In genomic region chr11:25301130-25301529, GRCm38 (mm10) we compare ENCODE assay signal across 9 mouse cellular contexts.
DNase-seq lines count a peak whose midpoint lies in the region; ATAC-seq and TF ChIP-seq lines count a peak whose summit lies in the region.
"Had no signal": no experiment of that assay in that cellular context is flagged by ENCODE, and none has a peak within 500 bp of the region (broad histone marks: within the 10 kb centered on the region; RNA-seq: fewer than 3 reads in every experiment).

No protein-coding gene starts in this region.

- peak; percentile 73 for TF ChIP-seq CTCF in brain, embryonic 14.5 days (IDR thresholded peaks at IDR 0.05; ENCODE audit: borderline replicate concordance, extremely low read depth, insufficient read depth, insufficient read length)
- TF ChIP-seq CTCF in testis, adult 2 months (IDR thresholded peaks at IDR 0.05; ENCODE audit: control insufficient read depth, insufficient read depth, insufficient replicate concordance, low read depth, low read length) = peak; percentile 29; the same call in 1 of the 2 replicates

- intact Hi-C loops in left cerebral cortex, postnatal 4 days (cut with DNase I) = loop anchor here (10.0 kb wide), 1 partner anchor 1226 kb away; the partner anchor contains the start of genes A830031A19Rik and Bcl11a

- no peak overlapping the region for H3K9ac ChIP-seq in forebrain, embryonic 13.5 days
- no peak overlapping the region for H3K9ac ChIP-seq in intestine, embryonic 15.5 days

- 20% methylated on average over 9 of the region's 9 CpGs for WGBS in heart, embryonic 10.5 days
- 25% methylated on average over 9 of the region's 9 CpGs for WGBS in forebrain, embryonic 13.5 days
- 28% methylated on average over 9 of the region's 9 CpGs for WGBS in intestine, embryonic 15.5 days

- no peak overlapping the region for H3K27ac ChIP-seq in heart, embryonic 10.5 days
- no peak overlapping the region for H3K27ac ChIP-seq in forebrain, embryonic 13.5 days
- no peak overlapping the region for H3K27ac ChIP-seq in intestine, embryonic 15.5 days
- no peak overlapping the region for H3K27ac ChIP-seq in testis, adult 2 months (ENCODE audit: control insufficient read depth, insufficient read depth, low read depth, low read length)

- TF ChIP-seq POLR2A in brain, embryonic 14.5 days (IDR thresholded peaks at IDR 0.05; ENCODE audit: borderline replicate concordance, extremely low read depth, insufficient read depth, insufficient read length, poor library complexity, severe bottlenecking) = no peak
- TF ChIP-seq POLR2A in testis, adult 2 months (IDR thresholded peaks at IDR 0.05; ENCODE audit: control insufficient read depth, low read depth, low read length) = no peak

- H3K4me3 ChIP-seq in heart, embryonic 10.5 days = no peak overlapping the region
- no peak overlapping the region for H3K4me3 ChIP-seq in forebrain, embryonic 13.5 days
- H3K4me3 ChIP-seq in intestine, embryonic 15.5 days (replicated peaks) = no peak overlapping the region
- H3K4me3 ChIP-seq in testis, adult 2 months (ENCODE audit: control insufficient read depth, low read depth, low read length) = no peak overlapping the region
- H3K4me3 ChIP-seq: myocyte had no signal

- H3K9me3 ChIP-seq in heart, embryonic 10.5 days = no peaks in the 10 kb centered on the region
- no peaks in the 10 kb centered on the region for H3K9me3 ChIP-seq in forebrain, embryonic 13.5 days (replicated peaks)
- no peaks in the 10 kb centered on the region for H3K9me3 ChIP-seq in intestine, embryonic 15.5 days

- no peaks in the 10 kb centered on the region for H3K36me3 ChIP-seq in heart, embryonic 10.5 days
- no peaks in the 10 kb centered on the region for H3K36me3 ChIP-seq in forebrain, embryonic 13.5 days (ENCODE audit: poor library complexity, severe bottlenecking)
- H3K36me3 ChIP-seq in intestine, embryonic 15.5 days = no peaks in the 10 kb centered on the region
- H3K36me3 ChIP-seq in testis, adult 2 months (ENCODE audit: control insufficient read depth, insufficient read depth, low read length) = no peaks in the 10 kb centered on the region

- no peak overlapping the region for H3K4me2 ChIP-seq in forebrain, embryonic 13.5 days
- H3K4me2 ChIP-seq in intestine, embryonic 15.5 days (replicated peaks) = 0 out of 2 replicates have a peak overlapping the region, but pooled peaks have one; percentile 14

- DNase-seq in heart, adult 18-20 months = peak; percentile 22 to 65
- no peak for DNase-seq in heart, embryonic 10.5 days (ENCODE audit: low spot score)
- peak; percentile 85 for DNase-seq in brain, embryonic 14.5 days (ENCODE audit: low read depth)
- DNase-seq in left cerebral cortex, postnatal 4 days = peak; percentile 75
- peak; percentile 16 to 72 for DNase-seq in natural killer cell, adult 2 months (ENCODE audit: low spot score in 2 of 2)

- no peaks in the 10 kb centered on the region for H3K27me3 ChIP-seq in heart, embryonic 10.5 days (ENCODE audit: insufficient read depth, poor library complexity, severe bottlenecking)
- no peaks in the 10 kb centered on the region for H3K27me3 ChIP-seq in forebrain, embryonic 13.5 days
- no peaks in the 10 kb centered on the region for H3K27me3 ChIP-seq in intestine, embryonic 15.5 days (replicated peaks)
- no peaks in the 10 kb centered on the region for H3K27me3 ChIP-seq in testis, adult 2 months (ENCODE audit: control insufficient read depth, insufficient read depth, low read length)

- no peaks in the 10 kb centered on the region for H3K4me1 ChIP-seq in heart, embryonic 10.5 days
- no peaks in the 10 kb centered on the region for H3K4me1 ChIP-seq in forebrain, embryonic 13.5 days
- no peaks in the 10 kb centered on the region for H3K4me1 ChIP-seq in intestine, embryonic 15.5 days (replicated peaks)
- no peaks in the 10 kb centered on the region for H3K4me1 ChIP-seq in testis, adult 2 months (ENCODE audit: control insufficient read depth, insufficient read depth, low read length)

- ATAC-seq in forebrain, embryonic 13.5 days = peak; percentile 82
- ATAC-seq in intestine, embryonic 15.5 days = 0 out of 2 replicates have a peak, but pooled peaks have one; percentile 63
